Mouse (Mus musculus) stomach, embryonic 14.5 days (tissue): ENCODE results near the gene Sox18. TPM values are rescaled to one million over a fixed set of nuclear protein-coding genes. Genes with fewer than 3 reads are reported as not detected.

Experiments used
- ATAC-seq: fragments of 200-750 bp; cut with Nextera tagmentation; 2 replicates; pipeline ENCODE4 v1.8.0; 2017; ENCODE audit warnings: low read depth, moderate TSS enrichment; ENCODE audit not compliant: insufficient number of reproducible peaks, insufficient read depth, low FRiP score
- H3K27ac ChIP-seq: fragments of 300-500 bp; sonication (generic); 2 replicates; pipeline ENCODE4 v1.5.1; 2014; ENCODE audit warnings: mild to moderate bottlenecking, low read length, moderate library complexity, mixed read lengths
- H3K27me3 ChIP-seq: fragments of 300-500 bp; sonication (generic); 2 replicates; pipeline ENCODE4 v1.6.1; 2014; ENCODE audit warnings: low read length, control low read depth, mixed read lengths; ENCODE audit not compliant: control insufficient read depth, insufficient read depth
- H3K36me3 ChIP-seq: fragments of 300-500 bp; sonication (generic); 2 replicates; pipeline ENCODE4 v1.6.1; 2014; ENCODE audit warnings: mild to moderate bottlenecking, control low read depth, low read length, moderate library complexity, mixed read lengths; ENCODE audit not compliant: control insufficient read depth, insufficient read depth
- H3K4me1 ChIP-seq: fragments of 300-500 bp; sonication (generic); 2 replicates; pipeline ENCODE4 v1.6.1; 2014; ENCODE audit warnings: low read length, control low read depth, mixed read lengths; ENCODE audit not compliant: control insufficient read depth, insufficient read depth
- H3K4me2 ChIP-seq: fragments of 300-500 bp; sonication (generic); replicated peaks from 2 replicates; pipeline ENCODE4 v1.6.1; 2014; ENCODE audit warnings: low read depth, low read length, control low read depth
- H3K4me3 ChIP-seq: fragments of 300-500 bp; sonication (generic); 2 replicates; pipeline ENCODE4 v1.5.1; 2014; ENCODE audit warnings: low read depth, low read length, control low read depth
- H3K9ac ChIP-seq: fragments of 300-500 bp; sonication (generic); replicated peaks from 2 replicates; pipeline ENCODE4 v1.6.1; 2014; ENCODE audit warnings: low read depth, mild to moderate bottlenecking, control low read depth, low read length, moderate library complexity, mixed read lengths
- H3K9me3 ChIP-seq: fragments of 300-500 bp; sonication (generic); 2 replicates; pipeline ENCODE4 v1.6.1; 2016; ENCODE audit warnings: low read depth, low read length, control low read depth; ENCODE audit not compliant: control insufficient read depth
- WGBS: fragments of 180-500 bp; shearing (Covaris S2); extraction: QIAGEN DNeasy Blood & Tissue Kit; methylation state at CpG from one replicate; pipeline ENCODE4 v1.1.7; 2014; 5-methylcytosine and 5-hydroxymethylcytosine counted together
- polyA plus RNA-seq: library from polyadenylated mRNA; unstranded; fragments of >200 nt; fragmentation: Nextera tagmentation; extraction: Ambion mirVana; gene quantifications from 2 replicates; pipeline ENCODE4 v1.2.1, GENCODE M21; 2014

Sox18 gene
- polyA plus RNA-seq, 1 experiment from 2014 or later = 25.9 TPM

GRCm38 (mm10) chr2:181696801-181697420 lies 25.5 kb upstream of the Sox18 start:
- Histone ChIP-seq H3K9ac (no peak overlapping the region), H3K9me3 (no peaks in the 10 kb centered on the region), H3K4me2 (no peak overlapping the region), H3K36me3 (no peaks in the 10 kb centered on the region), H3K4me3 (no peak overlapping the region), H3K4me1 (peaks cover 11% of the 10 kb centered on the region; the same call in 1 of the 2 replicates), H3K27me3 (0 out of 2 replicates have a peak, but pooled peaks cover 2% of the 10 kb centered on the region), H3K27ac (no peak overlapping the region)
- no peak for ATAC-seq
- 69% methylated on average over 33 of the region's 33 CpGs for WGBS

GRCm38 (mm10) chr2:181695776-181696175 lies 24.3 kb upstream of the Sox18 start:
- 68% methylated on average over 1 of the region's 1 CpGs for WGBS
- H3K9ac ChIP-seq = no peak overlapping the region

GRCm38 (mm10) chr2:181694581-181694980 lies 23.1 kb upstream of the Sox18 start:
- peaks cover under 1% of the 10 kb centered on the region; the same call in 1 of the 2 replicates for H3K36me3 ChIP-seq
- WGBS = 87% methylated on average over 3 of the region's 3 CpGs
- H3K4me2 ChIP-seq = peak overlapping the region; percentile 88; the same call in 1 of the 2 replicates
- no peaks in the 10 kb centered on the region for H3K9me3 ChIP-seq
- 0 out of 2 replicates have a peak, but pooled peaks cover 2% of the 10 kb centered on the region for H3K27me3 ChIP-seq
- H3K4me3 ChIP-seq = no peak overlapping the region
- ATAC-seq = no peak
- H3K4me1 ChIP-seq = peaks cover 11% of the 10 kb centered on the region; the same call in 1 of the 2 replicates
- no peak overlapping the region for H3K9ac ChIP-seq
- H3K27ac ChIP-seq = no peak overlapping the region

More at GRCm38 (mm10) chr2:181695776-181696175, 24.3 kb upstream of the Sox18 start:
- ATAC-seq = no peak
- no peak overlapping the region for H3K27ac ChIP-seq
- H3K4me2 ChIP-seq = no peak overlapping the region
- 0 out of 2 replicates have a peak, but pooled peaks cover 2% of the 10 kb centered on the region for H3K27me3 ChIP-seq
- H3K36me3 ChIP-seq = no peaks in the 10 kb centered on the region
- peaks cover 11% of the 10 kb centered on the region; the same call in 1 of the 2 replicates for H3K4me1 ChIP-seq
- no peaks in the 10 kb centered on the region for H3K9me3 ChIP-seq
- no peak overlapping the region for H3K4me3 ChIP-seq

- Histone ChIP-seq H3K9ac (peak within 1 kb of the TSS; percentile 70), H3K4me1 (peaks cover 11% of the 10 kb centered on the region; the same call in 1 of the 2 replicates), H3K4me3 (peak within 1 kb of the TSS; percentile 59), H3K36me3 (peaks cover 9% of the 10 kb centered on the region; the same call in 1 of the 2 replicates), H3K27ac (peak within 1 kb of the TSS; percentile 61; the same call in 1 of the 2 replicates), H3K4me2 (peak within 1 kb of the TSS; percentile 88), H3K9me3 (no peaks in the 10 kb centered on the region), H3K27me3 (0 out of 2 replicates have a peak, but pooled peaks cover 2% of the 10 kb centered on the region)
- ATAC-seq = peak; percentile 84
- under 1% methylated on average over 74 of the region's 75 CpGs for WGBS
Observed at GRCm38 (mm10) chr2:181693339-181694280, 22.2 kb upstream of the Sox18 start, which contains the start of gene Rgs19. Rgs19 (minus strand) TSS chr2:181693977.

- H3K27me3 ChIP-seq = 0 out of 2 replicates have a peak, but pooled peaks cover 2% of the 10 kb centered on the region
- no peaks in the 10 kb centered on the region for H3K9me3 ChIP-seq
- ATAC-seq = no peak
- H3K9ac ChIP-seq = no peak overlapping the region
- H3K27ac ChIP-seq = no peak overlapping the region
- H3K4me3 ChIP-seq = peak overlapping the region; percentile 59; the same call in 1 of the 2 replicates
- H3K4me1 ChIP-seq = peaks cover 11% of the 10 kb centered on the region; the same call in 1 of the 2 replicates
- H3K36me3 ChIP-seq = peaks cover 20% of the 10 kb centered on the region
- H3K4me2 ChIP-seq = peak overlapping the region; percentile 88
- 80% methylated on average over 3 of the region's 3 CpGs for WGBS
Observed at GRCm38 (mm10) chr2:181692304-181692703, 20.9 kb upstream of the Sox18 start.

- Histone ChIP-seq H3K27ac (no peak overlapping the region), H3K9ac (no peak overlapping the region), H3K36me3 (peaks cover 21% of the 10 kb centered on the region), H3K4me3 (no peak overlapping the region), H3K4me2 (no peak overlapping the region), H3K4me1 (peaks cover 11% of the 10 kb centered on the region; the same call in 1 of the 2 replicates), H3K9me3 (no peaks in the 10 kb centered on the region), H3K27me3 (0 out of 2 replicates have a peak, but pooled peaks cover 2% of the 10 kb centered on the region)
- no peak for ATAC-seq
- 85% methylated on average over 4 of the region's 4 CpGs for WGBS
Observed at GRCm38 (mm10) chr2:181691571-181691970, 20.1 kb upstream of the Sox18 start.

- Histone ChIP-seq H3K4me3 (no peak overlapping the region), H3K4me2 (no peak overlapping the region), H3K9ac (no peak overlapping the region), H3K4me1 (peaks cover 11% of the 10 kb centered on the region; the same call in 1 of the 2 replicates), H3K27me3 (0 out of 2 replicates have a peak, but pooled peaks cover 2% of the 10 kb centered on the region), H3K36me3 (peaks cover 26% of the 10 kb centered on the region), H3K27ac (no peak overlapping the region), H3K9me3 (no peaks in the 10 kb centered on the region)
- no peak for ATAC-seq
- 88% methylated on average over 6 of the region's 6 CpGs for WGBS
Observed at GRCm38 (mm10) chr2:181691083-181691482, 19.6 kb upstream of the Sox18 start.
